Mouse (Mus musculus): ENCODE measurements around the gene Hspa1l. TPM values are rescaled to one million over a fixed set of nuclear protein-coding genes. Genes with fewer than 3 reads are reported as not detected.

Hspa1l gene
- polyA plus RNA-seq, 1 experiment from 2014 or later, result 4.2 TPM

- Histone ChIP-seq H3K9me3 (replicated peaks; ENCODE audit: control insufficient read depth, low read length) (no peaks in the 10 kb centered on the region), H3K4me1 (ENCODE audit: control insufficient read depth, insufficient read depth, low read length) (peaks cover 13% of the 10 kb centered on the region), H3K9ac (ENCODE audit: low read length) (no peak overlapping the region), H3K27ac (ENCODE audit: low read length) (peak overlapping the region; percentile 81), H3K4me3 (ENCODE audit: low read length) (no peak overlapping the region), H3K4me2 (ENCODE audit: low read depth, low read length) (no peak overlapping the region), H3K36me3 (ENCODE audit: control insufficient read depth, insufficient read depth) (no peaks in the 10 kb centered on the region), H3K27me3 (ENCODE audit: control insufficient read depth, insufficient read depth, low read length) (no peaks in the 10 kb centered on the region)
- 88% methylated on average over 8 of the region's 8 CpGs for WGBS
- ATAC-seq (replicated peaks; ENCODE audit: extremely low read depth, insufficient read depth, low FRiP score), result no peak
Observed at GRCm38 (mm10) chr17:35022541-35023060, 50.1 kb downstream of the Hspa1l start.

GRCm38 (mm10) chr17:35023221-35023620 is 50.7 kb downstream of the Hspa1l start:
- peaks cover 14% of the 10 kb centered on the region for H3K4me1 ChIP-seq (ENCODE audit: control insufficient read depth, insufficient read depth, low read length)
- H3K4me3 ChIP-seq (ENCODE audit: low read length), result no peak overlapping the region
- no peaks in the 10 kb centered on the region for H3K36me3 ChIP-seq (ENCODE audit: control insufficient read depth, insufficient read depth)
- no peak overlapping the region for H3K27ac ChIP-seq (ENCODE audit: low read length)
- no peak overlapping the region for H3K4me2 ChIP-seq (ENCODE audit: low read depth, low read length)
- ATAC-seq (replicated peaks; ENCODE audit: extremely low read depth, insufficient read depth, low FRiP score), result no peak
- 77% methylated on average over 5 of the region's 5 CpGs for WGBS
- H3K9me3 ChIP-seq (replicated peaks; ENCODE audit: control insufficient read depth, low read length), result no peaks in the 10 kb centered on the region
- no peak overlapping the region for H3K9ac ChIP-seq (ENCODE audit: low read length)
- no peaks in the 10 kb centered on the region for H3K27me3 ChIP-seq (ENCODE audit: control insufficient read depth, insufficient read depth, low read length)

DNA sequence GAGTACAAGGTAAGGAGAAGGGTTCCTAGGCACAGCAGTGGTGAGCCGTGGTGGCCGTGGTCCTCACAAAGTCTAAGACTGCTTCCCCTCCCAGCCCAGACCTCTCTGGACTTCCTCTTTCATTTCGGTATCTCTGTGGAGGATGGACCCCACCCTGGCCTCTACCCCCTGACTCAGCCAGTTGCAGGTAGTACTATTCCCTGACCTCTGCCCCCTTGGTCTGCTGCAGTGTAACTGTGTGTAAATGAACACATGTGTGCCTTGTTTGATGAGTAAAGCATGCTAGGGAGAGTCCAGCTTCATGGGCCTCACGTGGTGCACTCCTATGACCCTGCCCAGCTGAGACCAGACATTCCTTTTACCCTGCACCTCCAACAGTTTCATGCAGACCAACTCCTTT is 51.3 kb downstream of the Hspa1l start:
- H3K9me3 ChIP-seq (replicated peaks; ENCODE audit: control insufficient read depth, low read length), result no peaks in the 10 kb centered on the region
- ATAC-seq (replicated peaks; ENCODE audit: extremely low read depth, insufficient read depth, low FRiP score), result no peak
- no peak overlapping the region for H3K4me3 ChIP-seq (ENCODE audit: low read length)
- H3K9ac ChIP-seq (ENCODE audit: low read length), result no peak overlapping the region
- H3K27ac ChIP-seq (ENCODE audit: low read length), result no peak overlapping the region
- no peaks in the 10 kb centered on the region for H3K27me3 ChIP-seq (ENCODE audit: control insufficient read depth, insufficient read depth, low read length)
- 64% methylated on average over 4 of the region's 4 CpGs for WGBS
- H3K4me1 ChIP-seq (ENCODE audit: control insufficient read depth, insufficient read depth, low read length), result peaks cover 14% of the 10 kb centered on the region
- H3K36me3 ChIP-seq (ENCODE audit: control insufficient read depth, insufficient read depth), result no peaks in the 10 kb centered on the region
- no peak overlapping the region for H3K4me2 ChIP-seq (ENCODE audit: low read depth, low read length)

- H3K9ac ChIP-seq (ENCODE audit: low read length), result no peak overlapping the region; the same call in 1 of the 2 replicates
- H3K9me3 ChIP-seq (replicated peaks; ENCODE audit: control insufficient read depth, low read length), result no peaks in the 10 kb centered on the region
- no peak overlapping the region for H3K27ac ChIP-seq (ENCODE audit: low read length)
- WGBS, result 50% methylated on average over 13 of the region's 13 CpGs
- H3K4me2 ChIP-seq (ENCODE audit: low read depth, low read length), result no peak overlapping the region
- H3K4me3 ChIP-seq (ENCODE audit: low read length), result no peak overlapping the region
- ATAC-seq (replicated peaks; ENCODE audit: extremely low read depth, insufficient read depth, low FRiP score), result no peak
- H3K27me3 ChIP-seq (ENCODE audit: control insufficient read depth, insufficient read depth, low read length), result no peaks in the 10 kb centered on the region
- H3K36me3 ChIP-seq (ENCODE audit: control insufficient read depth, insufficient read depth), result no peaks in the 10 kb centered on the region
- H3K4me1 ChIP-seq (ENCODE audit: control insufficient read depth, insufficient read depth, low read length), result peaks cover 14% of the 10 kb centered on the region
Observed at GRCm38 (mm10) chr17:35024261-35024660, 51.8 kb downstream of the Hspa1l start.

GRCm38 (mm10) chr17:35024691-35025488 is 52.4 kb downstream of the Hspa1l start:
- H3K27me3 ChIP-seq (ENCODE audit: control insufficient read depth, insufficient read depth, low read length), result no peaks in the 10 kb centered on the region
- H3K4me2 ChIP-seq (ENCODE audit: low read depth, low read length), result no peak overlapping the region
- ATAC-seq (replicated peaks; ENCODE audit: extremely low read depth, insufficient read depth, low FRiP score), result no peak
- H3K9ac ChIP-seq (ENCODE audit: low read length), result no peak overlapping the region
- H3K4me3 ChIP-seq (ENCODE audit: low read length), result no peak overlapping the region
- H3K9me3 ChIP-seq (replicated peaks; ENCODE audit: control insufficient read depth, low read length), result no peaks in the 10 kb centered on the region
- no peaks in the 10 kb centered on the region for H3K36me3 ChIP-seq (ENCODE audit: control insufficient read depth, insufficient read depth)
- 55% methylated on average over 8 of the region's 10 CpGs for WGBS
- no peak overlapping the region for H3K27ac ChIP-seq (ENCODE audit: low read length)
- peaks cover 14% of the 10 kb centered on the region for H3K4me1 ChIP-seq (ENCODE audit: control insufficient read depth, insufficient read depth, low read length)

DNA sequence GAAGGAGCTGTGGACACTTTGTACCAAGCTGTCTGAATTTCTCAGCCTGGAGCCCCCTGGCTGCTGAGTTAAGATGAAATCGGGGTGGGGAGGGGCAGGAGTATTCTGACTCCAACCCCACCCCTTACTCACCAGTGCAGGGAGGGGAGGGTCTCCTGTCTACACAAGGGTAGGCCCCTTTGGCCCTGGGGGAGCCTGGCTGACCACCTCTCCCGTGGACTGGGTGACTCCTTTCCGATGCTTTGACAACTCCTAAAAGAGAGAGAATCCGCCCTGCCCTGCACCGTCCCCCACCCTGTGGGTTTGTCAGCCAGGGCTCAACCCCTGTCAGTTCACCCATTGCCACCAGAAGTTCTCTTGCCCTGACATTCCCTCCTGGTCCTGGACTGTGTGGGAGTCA is 53.7 kb downstream of the Hspa1l start:
- WGBS, result 87% methylated on average over 5 of the region's 5 CpGs
- H3K4me3 ChIP-seq (ENCODE audit: low read length), result no peak overlapping the region
- H3K9me3 ChIP-seq (replicated peaks; ENCODE audit: control insufficient read depth, low read length), result no peaks in the 10 kb centered on the region
- ATAC-seq (replicated peaks; ENCODE audit: extremely low read depth, insufficient read depth, low FRiP score), result no peak
- no peak overlapping the region for H3K9ac ChIP-seq (ENCODE audit: low read length)
- no peak overlapping the region for H3K4me2 ChIP-seq (ENCODE audit: low read depth, low read length)
- H3K36me3 ChIP-seq (ENCODE audit: control insufficient read depth, insufficient read depth), result no peaks in the 10 kb centered on the region
- H3K4me1 ChIP-seq (ENCODE audit: control insufficient read depth, insufficient read depth, low read length), result peaks cover 14% of the 10 kb centered on the region
- H3K27me3 ChIP-seq (ENCODE audit: control insufficient read depth, insufficient read depth, low read length), result no peaks in the 10 kb centered on the region
- H3K27ac ChIP-seq (ENCODE audit: low read length), result no peak overlapping the region

DNA sequence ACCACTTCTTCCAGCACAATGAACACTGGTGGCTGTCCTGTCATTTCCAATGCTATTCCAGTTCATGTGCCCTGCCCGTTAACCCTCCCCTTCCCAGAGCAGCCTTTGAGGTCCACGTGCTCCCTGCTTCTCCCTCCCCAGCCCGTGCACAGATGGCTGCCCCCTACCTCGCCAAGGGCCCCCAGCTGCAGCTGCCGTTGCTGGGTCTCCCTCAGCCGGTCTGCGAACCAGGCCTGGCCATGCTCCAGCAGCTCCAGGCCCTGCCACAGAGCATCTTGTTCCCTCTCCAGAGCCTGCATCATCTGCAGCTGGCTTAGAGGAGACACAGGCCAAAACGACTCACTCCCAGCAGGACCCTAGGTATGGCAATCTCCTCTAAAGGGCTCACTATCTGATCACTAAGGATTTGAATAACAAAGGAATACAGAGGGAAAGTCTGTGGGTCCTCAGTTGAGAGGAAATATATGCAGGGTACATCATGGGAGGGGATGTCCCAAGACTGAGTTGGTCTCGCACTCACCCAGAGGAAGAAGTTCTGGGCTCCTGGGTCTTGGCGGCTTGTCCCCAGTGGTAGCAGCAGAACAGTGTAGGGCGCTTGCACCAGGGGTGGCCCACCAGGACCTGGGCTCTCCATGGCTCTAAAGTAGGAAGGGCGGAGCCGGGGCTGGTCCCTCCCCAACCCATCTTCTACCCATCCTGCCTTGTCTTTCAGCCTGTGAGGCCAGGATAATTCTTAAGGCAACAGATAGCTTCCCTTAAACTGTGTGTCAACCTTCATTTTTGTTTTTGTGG is 55.0 kb downstream of the Hspa1l start, which contains the start of gene Sapcd1:
Gene Sapcd1, minus strand, starts transcription at position 740 of the 792 bp plus-strand sequence.
- WGBS, result 32% methylated on average over 13 of the region's 13 CpGs
- no peaks in the 10 kb centered on the region for H3K36me3 ChIP-seq (ENCODE audit: control insufficient read depth, insufficient read depth)
- no peak; the same call in 1 of the 2 replicates for ATAC-seq (replicated peaks; ENCODE audit: extremely low read depth, insufficient read depth, low FRiP score)
- H3K4me1 ChIP-seq (ENCODE audit: control insufficient read depth, insufficient read depth, low read length), result peaks cover 6% of the 10 kb centered on the region
- no peaks in the 10 kb centered on the region for H3K27me3 ChIP-seq (ENCODE audit: control insufficient read depth, insufficient read depth, low read length)
- peak within 1 kb of the TSS; percentile 39; the same call in 1 of the 2 replicates for H3K9ac ChIP-seq (ENCODE audit: low read length)
- 0 out of 2 replicates have a peak within 1 kb of the TSS, but pooled peaks have one; percentile 5 for H3K27ac ChIP-seq (ENCODE audit: low read length)
- H3K9me3 ChIP-seq (replicated peaks; ENCODE audit: control insufficient read depth, low read length), result no peaks in the 10 kb centered on the region
- no peak within 1 kb of the TSS for H3K4me3 ChIP-seq (ENCODE audit: low read length)
- no peak within 1 kb of the TSS for H3K4me2 ChIP-seq (ENCODE audit: low read depth, low read length)

DNA sequence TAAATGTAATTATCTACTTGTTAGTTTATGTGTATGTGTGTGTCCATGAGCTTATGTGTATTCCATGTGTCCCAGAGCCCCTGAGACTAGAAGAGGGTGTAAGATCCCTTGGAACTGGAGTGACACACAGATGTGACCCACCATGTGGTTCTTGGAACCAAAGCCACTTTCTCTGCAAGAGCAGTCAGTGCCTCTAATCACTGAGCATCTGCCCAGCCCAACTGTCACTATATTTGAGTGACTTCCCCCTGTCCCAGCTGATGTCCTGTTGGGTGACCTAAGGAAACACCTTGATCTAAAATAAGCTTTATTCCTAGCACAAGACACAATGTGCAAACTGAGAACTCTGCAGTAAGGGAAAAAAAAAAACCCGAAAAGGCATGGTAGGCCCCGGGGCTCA is 55.8 kb downstream of the Hspa1l start:
- H3K27me3 ChIP-seq (ENCODE audit: control insufficient read depth, insufficient read depth, low read length), result no peaks in the 10 kb centered on the region
- H3K4me1 ChIP-seq (ENCODE audit: control insufficient read depth, insufficient read depth, low read length), result peaks cover 6% of the 10 kb centered on the region
- no peaks in the 10 kb centered on the region for H3K9me3 ChIP-seq (replicated peaks; ENCODE audit: control insufficient read depth, low read length)
- WGBS, result 64% methylated on average over 2 of the region's 2 CpGs
- H3K4me2 ChIP-seq (ENCODE audit: low read depth, low read length), result no peak overlapping the region
- H3K27ac ChIP-seq (ENCODE audit: low read length), result no peak overlapping the region
- H3K36me3 ChIP-seq (ENCODE audit: control insufficient read depth, insufficient read depth), result no peaks in the 10 kb centered on the region
- ATAC-seq (replicated peaks; ENCODE audit: extremely low read depth, insufficient read depth, low FRiP score), result no peak
- no peak overlapping the region for H3K4me3 ChIP-seq (ENCODE audit: low read length)
- no peak overlapping the region for H3K9ac ChIP-seq (ENCODE audit: low read length)

Measured in heart, embryonic 16.5 days (tissue).